Mouse (Mus musculus): ENCODE measurements around the gene Nanos2. TPM values are rescaled to one million over a fixed set of nuclear protein-coding genes. Genes with fewer than 3 reads are reported as not detected.

Gene Nanos2
- polyA plus RNA-seq, 1 experiment from 2014 or later, result 0.28 TPM

GRCm38 (mm10) chr7:18992294-18992675 lies 5.1 kb downstream of the Nanos2 start:
- Histone ChIP-seq H3K9ac (peak overlapping the region; percentile 72), H3K4me1 (peaks cover 28% of the 10 kb centered on the region), H3K4me3 (replicated peaks) (peak overlapping the region; percentile 55), H3K36me3 (replicated peaks) (peaks cover 4% of the 10 kb centered on the region; the same call in 1 of the 2 replicates), H3K27me3 (peaks cover 26% of the 10 kb centered on the region), H3K27ac (no peak overlapping the region), H3K4me2 (peak overlapping the region; percentile 79), H3K9me3 (no peaks in the 10 kb centered on the region)
- 4% methylated on average over 31 of the region's 31 CpGs for WGBS
- no peak for ATAC-seq (ENCODE audit: low FRiP score)

- 86% methylated on average over 5 of the region's 5 CpGs for WGBS
- H3K9me3 ChIP-seq, result no peaks in the 10 kb centered on the region
- no peak for ATAC-seq (ENCODE audit: low FRiP score)
- H3K9ac ChIP-seq, result 0 out of 2 replicates have a peak overlapping the region, but pooled peaks have one; percentile 72
- H3K36me3 ChIP-seq (replicated peaks), result peaks cover 4% of the 10 kb centered on the region; the same call in 1 of the 2 replicates
- H3K27ac ChIP-seq, result no peak overlapping the region
- peak overlapping the region; percentile 79; the same call in 1 of the 2 replicates for H3K4me2 ChIP-seq
- H3K27me3 ChIP-seq, result peaks cover 25% of the 10 kb centered on the region
- peaks cover 28% of the 10 kb centered on the region for H3K4me1 ChIP-seq
- H3K4me3 ChIP-seq (replicated peaks), result peak overlapping the region; percentile 55
Observed at GRCm38 (mm10) chr7:18993036-18993435, 5.8 kb downstream of the Nanos2 start.

- peaks cover 4% of the 10 kb centered on the region; the same call in 1 of the 2 replicates for H3K36me3 ChIP-seq (replicated peaks)
- H3K4me2 ChIP-seq, result no peak overlapping the region
- no peak overlapping the region for H3K9ac ChIP-seq
- ATAC-seq (ENCODE audit: low FRiP score), result no peak
- H3K27ac ChIP-seq, result no peak overlapping the region
- no peak overlapping the region for H3K4me3 ChIP-seq (replicated peaks)
- no peaks in the 10 kb centered on the region for H3K9me3 ChIP-seq
- WGBS, result 27% methylated on average over 9 of the region's 9 CpGs
- H3K27me3 ChIP-seq, result no peaks in the 10 kb centered on the region
- H3K4me1 ChIP-seq, result peaks cover 28% of the 10 kb centered on the region
Observed at GRCm38 (mm10) chr7:18998835-18999234, 11.6 kb downstream of the Nanos2 start.

GRCm38 (mm10) chr7:19000421-19000820 lies 13.2 kb downstream of the Nanos2 start:
- H3K36me3 ChIP-seq (replicated peaks), result peaks cover 11% of the 10 kb centered on the region
- 54% methylated on average over 10 of the region's 10 CpGs for WGBS
- peak overlapping the region; percentile 40 for H3K4me2 ChIP-seq
- H3K27ac ChIP-seq, result no peak overlapping the region
- H3K9ac ChIP-seq, result peak overlapping the region; percentile 27
- ATAC-seq (ENCODE audit: low FRiP score), result no peak
- H3K27me3 ChIP-seq, result no peaks in the 10 kb centered on the region
- peak overlapping the region; percentile 24 for H3K4me3 ChIP-seq (replicated peaks)
- no peaks in the 10 kb centered on the region for H3K9me3 ChIP-seq
- peaks cover 40% of the 10 kb centered on the region for H3K4me1 ChIP-seq

- Histone ChIP-seq H3K4me3 (replicated peaks) (peak overlapping the region; percentile 24), H3K9me3 (no peaks in the 10 kb centered on the region), H3K4me1 (peaks cover 48% of the 10 kb centered on the region), H3K27ac (0 out of 2 replicates have a peak overlapping the region, but pooled peaks have one; percentile 13), H3K36me3 (replicated peaks) (peaks cover 19% of the 10 kb centered on the region), H3K4me2 (peak overlapping the region; percentile 40), H3K27me3 (no peaks in the 10 kb centered on the region), H3K9ac (peak overlapping the region; percentile 27; the same call in 1 of the 2 replicates)
- 43% methylated on average over 18 of the region's 18 CpGs for WGBS
- no peak for ATAC-seq (ENCODE audit: low FRiP score)
Observed at GRCm38 (mm10) chr7:19001066-19001806, 14.0 kb downstream of the Nanos2 start.

- Histone ChIP-seq H3K9ac (no peak overlapping the region), H3K4me2 (no peak overlapping the region), H3K4me1 (peaks cover 52% of the 10 kb centered on the region), H3K27ac (no peak overlapping the region), H3K36me3 (replicated peaks) (peaks cover 18% of the 10 kb centered on the region), H3K9me3 (no peaks in the 10 kb centered on the region), H3K4me3 (replicated peaks) (no peak overlapping the region), H3K27me3 (no peaks in the 10 kb centered on the region)
- no peak for ATAC-seq (ENCODE audit: low FRiP score)
- WGBS, result 89% methylated on average over 3 of the region's 3 CpGs
Observed at GRCm38 (mm10) chr7:19001807-19002085, 14.5 kb downstream of the Nanos2 start.

GRCm38 (mm10) chr7:19002115-19002514 lies 14.9 kb downstream of the Nanos2 start:
- WGBS, result 53% methylated on average over 4 of the region's 4 CpGs
- Histone ChIP-seq H3K4me2 (peak overlapping the region; percentile 58), H3K4me3 (replicated peaks) (peak overlapping the region; percentile 40), H3K27ac (peak overlapping the region; percentile 27; the same call in 1 of the 2 replicates), H3K36me3 (replicated peaks) (peaks cover 22% of the 10 kb centered on the region), H3K27me3 (no peaks in the 10 kb centered on the region), H3K9me3 (no peaks in the 10 kb centered on the region), H3K9ac (no peak overlapping the region), H3K4me1 (peaks cover 56% of the 10 kb centered on the region)
- ATAC-seq (ENCODE audit: low FRiP score), result no peak

GRCm38 (mm10) chr7:19002848-19003498 lies 15.8 kb downstream of the Nanos2 start:
- 3% methylated on average over 17 of the region's 17 CpGs for WGBS
- Histone ChIP-seq H3K4me3 (replicated peaks) (peak overlapping the region; percentile 40), H3K4me2 (peak overlapping the region; percentile 58), H3K27ac (peak overlapping the region; percentile 61), H3K9me3 (no peaks in the 10 kb centered on the region), H3K9ac (peak overlapping the region; percentile 62), H3K27me3 (no peaks in the 10 kb centered on the region), H3K4me1 (peaks cover 64% of the 10 kb centered on the region), H3K36me3 (replicated peaks) (peaks cover 30% of the 10 kb centered on the region)
- ATAC-seq (ENCODE audit: low FRiP score), result peak; percentile 66

GRCm38 (mm10) chr7:19003902-19004630 lies 16.9 kb downstream of the Nanos2 start, which contains the start of gene Irf2bp1:
TSS of gene Irf2bp1 (plus strand) at chr7:19004044.
- Histone ChIP-seq H3K9me3 (no peaks in the 10 kb centered on the region), H3K9ac (peak within 1 kb of the TSS; percentile 97), H3K4me1 (peaks cover 61% of the 10 kb centered on the region), H3K4me2 (peak within 1 kb of the TSS; percentile 99), H3K36me3 (replicated peaks) (peaks cover 31% of the 10 kb centered on the region), H3K27me3 (no peaks in the 10 kb centered on the region), H3K4me3 (replicated peaks) (peak within 1 kb of the TSS; percentile 98), H3K27ac (peak within 1 kb of the TSS; percentile 91)
- ATAC-seq (ENCODE audit: low FRiP score), result peak; percentile 78
- WGBS, result under 1% methylated on average over 72 of the region's 90 CpGs

GRCm38 (mm10) chr7:19004631-19005079 lies 17.5 kb downstream of the Nanos2 start:
- H3K4me1 ChIP-seq, result peaks cover 57% of the 10 kb centered on the region
- H3K36me3 ChIP-seq (replicated peaks), result peaks cover 31% of the 10 kb centered on the region
- H3K4me2 ChIP-seq, result peak overlapping the region; percentile 99
- peak overlapping the region; percentile 97 for H3K9ac ChIP-seq
- WGBS, result 8% methylated on average over 32 of the region's 34 CpGs
- no peak for ATAC-seq (ENCODE audit: low FRiP score)
- no peaks in the 10 kb centered on the region for H3K27me3 ChIP-seq
- peak overlapping the region; percentile 91 for H3K27ac ChIP-seq
- peak overlapping the region; percentile 98 for H3K4me3 ChIP-seq (replicated peaks)
- no peaks in the 10 kb centered on the region for H3K9me3 ChIP-seq

GRCm38 (mm10) chr7:19005417-19006121 lies 18.4 kb downstream of the Nanos2 start:
- peak overlapping the region; percentile 97; the same call in 1 of the 2 replicates for H3K9ac ChIP-seq

More at GRCm38 (mm10) chr7:19005417-19006121, 18.4 kb downstream of the Nanos2 start:
- WGBS, result 77% methylated on average over 34 of the region's 34 CpGs
- H3K27ac ChIP-seq, result no peak overlapping the region
- peaks cover 31% of the 10 kb centered on the region for H3K36me3 ChIP-seq (replicated peaks)
- H3K4me3 ChIP-seq (replicated peaks), result peak overlapping the region; percentile 98
- H3K4me2 ChIP-seq, result peak overlapping the region; percentile 99
- ATAC-seq (ENCODE audit: low FRiP score), result no peak
- peaks cover 53% of the 10 kb centered on the region for H3K4me1 ChIP-seq
- H3K27me3 ChIP-seq, result no peaks in the 10 kb centered on the region
- H3K9me3 ChIP-seq, result no peaks in the 10 kb centered on the region

Measured in forebrain, embryonic 12.5 days (tissue).